Mouse (Mus musculus) cerebellum, postnatal 36 days (tissue): ENCODE data around the gene Vps54.
"Not testable (repeated sequence)": the region's sequence is repeated elsewhere in the genome, so short reads cannot be mapped to it uniquely, and the experiment has no call there.

Source experiments
- DNase-seq, 2 experiments: peaks; one replicate each; pipeline ENCODE4 v3.0.0; 2021 to 2022; ENCODE audit warnings: mixed read lengths in 2 of 2

Gene Vps54

GRCm38 (mm10) chr11:21239021-21239661 is at the start of gene Vps54:
TSS of gene Vps54 (plus strand) at chr11:21239281.
- peak; percentile 60 to 67 for DNase-seq

GRCm38 (mm10) chr11:21191821-21192220 is 47.3 kb upstream of the Vps54 start:
- not testable (repeated sequence) for DNase-seq

- no peak for DNase-seq
These were observed 44.2 kb upstream of the Vps54 start for GRCm38 (mm10) chr11:21194851-21195250.

GRCm38 (mm10) chr11:21209046-21209445 is 30.0 kb upstream of the Vps54 start:
- no peak for DNase-seq

- not testable (repeated sequence) for DNase-seq
These were observed 29.4 kb upstream of the Vps54 start for GRCm38 (mm10) chr11:21209701-21210100.

- DNase-seq, result no peak
These were observed 21.7 kb upstream of the Vps54 start for GRCm38 (mm10) chr11:21217419-21217818.

GRCm38 (mm10) chr11:21219281-21219680 is 19.8 kb upstream of the Vps54 start:
- no peak for DNase-seq

GRCm38 (mm10) chr11:21219851-21220587 is 19.1 kb upstream of the Vps54 start:
- no peak for DNase-seq

GRCm38 (mm10) chr11:21220754-21221153 is 18.3 kb upstream of the Vps54 start:
- no peak for DNase-seq

GRCm38 (mm10) chr11:21221396-21221795 is 17.7 kb upstream of the Vps54 start:
- no peak for DNase-seq

- no peak for DNase-seq
These were observed 16.4 kb upstream of the Vps54 start for GRCm38 (mm10) chr11:21222606-21223207.

GRCm38 (mm10) chr11:21223539-21223938 is 15.5 kb upstream of the Vps54 start:
- DNase-seq, result no peak

- DNase-seq, result no peak
These were observed 15.0 kb upstream of the Vps54 start for GRCm38 (mm10) chr11:21224041-21224440.

GRCm38 (mm10) chr11:21224446-21224845 is 14.6 kb upstream of the Vps54 start:
- no peak for DNase-seq

GRCm38 (mm10) chr11:21224983-21225382 is 14.1 kb upstream of the Vps54 start:
- DNase-seq, result no peak

GRCm38 (mm10) chr11:21235381-21235780 is 3.7 kb upstream of the Vps54 start:
- DNase-seq, result no peak

GRCm38 (mm10) chr11:21235821-21236220 is 3.3 kb upstream of the Vps54 start:
- DNase-seq, result no peak

- DNase-seq, result no peak
These were observed 2.1 kb upstream of the Vps54 start for GRCm38 (mm10) chr11:21236996-21237395.

GRCm38 (mm10) chr11:21237474-21238278 is 1.4 kb upstream of the Vps54 start:
- DNase-seq, result no peak

GRCm38 (mm10) chr11:21238279-21239020 is 631 bp upstream of the Vps54 start:
- DNase-seq, result peak; percentile 57 to 63

GRCm38 (mm10) chr11:21239763-21240509 is 855 bp downstream of the Vps54 start:
- no peak for DNase-seq

- DNase-seq, result no peak
These were observed 2.3 kb downstream of the Vps54 start for GRCm38 (mm10) chr11:21241351-21241750.
